Mouse (Mus musculus) fat pad, adult 2 months (tissue): ENCODE measurements at regions not wholly inside any gene's neighbourhood (a gene's known extent, or its start where the extent isn't known, plus 50 kb on each side); places are given as distances from the start of the nearest gene placed in this dataset.

Source experiments
- DNase-seq: peaks from one replicate; pipeline ENCODE4 v3.0.0-alpha.2; 2011; ENCODE audit warnings: low read depth, low spot score; ENCODE audit errors: extremely low read depth

GRCm38 (mm10) chr6:147954253-147954652 is 92.8 kb upstream of the Far2 start:
- no peak for DNase-seq

- peak; percentile 94 for DNase-seq
These were observed 91.9 kb upstream of the Far2 start for GRCm38 (mm10) chr6:147954967-147955830.

GRCm38 (mm10) chr6:147964739-147965138 is 82.3 kb upstream of the Far2 start:
- no peak for DNase-seq

GRCm38 (mm10) chr6:147970162-147970608 is 76.9 kb upstream of the Far2 start:
- DNase-seq, result no peak

GRCm38 (mm10) chr6:147972552-147972951 is 74.5 kb upstream of the Far2 start:
- no peak for DNase-seq

GRCm38 (mm10) chr6:147973059-147973458 is 74.0 kb upstream of the Far2 start:
- no peak for DNase-seq

GRCm38 (mm10) chr6:147975917-147976316 is 71.1 kb upstream of the Far2 start:
- peak; percentile 47 for DNase-seq

GRCm38 (mm10) chr6:147989381-147989780 is 57.7 kb upstream of the Far2 start:
- DNase-seq, result no peak
